Mouse (Mus musculus) heart, embryonic 13.5 days (tissue): ENCODE results near the gene Vav2. TPM values are rescaled to one million over a fixed set of nuclear protein-coding genes. Genes with fewer than 3 reads are reported as not detected.

Experiments used
- ATAC-seq: fragments of 200-750 bp; cut with Nextera tagmentation; 2 replicates; pipeline ENCODE4 v1.8.0; 2017; ENCODE audit warnings: moderate TSS enrichment; ENCODE audit not compliant: insufficient number of reproducible peaks, low FRiP score, low TSS enrichment; ENCODE audit errors: extremely low read depth
- H3K27ac ChIP-seq: fragments of 300-500 bp; sonication (generic); replicated peaks from 2 replicates; pipeline ENCODE4 v1.5.1; 2015; ENCODE audit warnings: moderate library complexity, mild to moderate bottlenecking, inconsistent platforms
- H3K27me3 ChIP-seq: fragments of 300-500 bp; sonication (generic); replicated peaks from 2 replicates; pipeline ENCODE4 v1.6.1; 2015; ENCODE audit warnings: mild to moderate bottlenecking, inconsistent platforms
- H3K36me3 ChIP-seq: fragments of 300-500 bp; sonication (generic); 2 replicates; pipeline ENCODE4 v1.6.1; 2015; ENCODE audit warnings: mild to moderate bottlenecking, inconsistent platforms
- H3K4me1 ChIP-seq: fragments of 300-500 bp; sonication (generic); 2 replicates; pipeline ENCODE4 v1.6.1; 2015; ENCODE audit warnings: inconsistent platforms
- H3K4me2 ChIP-seq: fragments of 300-500 bp; sonication (generic); 2 replicates; pipeline ENCODE4 v1.6.1; 2015; ENCODE audit warnings: inconsistent platforms, mild to moderate bottlenecking, moderate library complexity
- H3K4me3 ChIP-seq: fragments of 300-500 bp; sonication (generic); 2 replicates; pipeline ENCODE4 v1.5.1; 2015; ENCODE audit warnings: moderate library complexity, mild to moderate bottlenecking, inconsistent platforms
- H3K9ac ChIP-seq: fragments of 300-500 bp; sonication (generic); 2 replicates; pipeline ENCODE4 v1.6.1; 2015; ENCODE audit warnings: inconsistent platforms, mild to moderate bottlenecking, moderate library complexity
- H3K9me3 ChIP-seq: fragments of 300-500 bp; sonication (generic); 2 replicates; pipeline ENCODE4 v1.6.1; 2016; ENCODE audit warnings: inconsistent platforms
- WGBS: fragments of 180-500 bp; shearing (Covaris S2); methylation state at CpG from one replicate; pipeline ENCODE4 v1.1.7; 2015; ENCODE audit warnings: mixed read lengths; 5-methylcytosine and 5-hydroxymethylcytosine counted together
- polyA plus RNA-seq: library from polyadenylated mRNA; unstranded; fragments of >200 nt; fragmentation: Nextera tagmentation; extraction: Ambion mirVana; gene quantifications from 2 replicates; pipeline ENCODE4 v1.2.1, GENCODE M21; 2015

The Vav2 gene
- polyA plus RNA-seq, 1 experiment from 2014 or later: 2.7 TPM

DNA sequence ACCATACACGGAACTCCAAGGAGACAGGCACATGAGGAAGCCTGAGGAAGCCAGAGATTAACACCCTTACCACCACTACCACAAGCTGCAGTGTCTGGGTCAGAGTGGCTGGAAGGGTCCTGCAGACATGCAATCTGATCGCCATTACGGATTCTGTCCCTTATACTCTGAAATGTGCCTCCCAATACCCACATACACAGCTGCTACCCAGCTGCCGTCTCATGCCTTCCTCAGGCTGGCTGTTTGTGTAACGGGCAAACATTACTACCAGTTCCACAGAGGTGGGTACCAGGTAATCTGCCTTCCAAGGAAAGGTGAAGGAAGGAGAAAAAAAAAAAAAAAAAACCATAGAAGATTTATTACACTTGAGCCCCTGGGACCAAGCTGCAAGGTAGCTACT, 110.7 kb downstream of the Vav2 start:
- WGBS: 78% methylated on average over 5 of the region's 5 CpGs
- Histone ChIP-seq H3K9ac (no peak overlapping the region), H3K36me3 (no peaks in the 10 kb centered on the region), H3K4me2 (no peak overlapping the region), H3K9me3 (no peaks in the 10 kb centered on the region), H3K4me3 (no peak overlapping the region), H3K4me1 (peaks cover 26% of the 10 kb centered on the region), H3K27me3 (no peaks in the 10 kb centered on the region), H3K27ac (no peak overlapping the region)
- ATAC-seq: no peak

DNA sequence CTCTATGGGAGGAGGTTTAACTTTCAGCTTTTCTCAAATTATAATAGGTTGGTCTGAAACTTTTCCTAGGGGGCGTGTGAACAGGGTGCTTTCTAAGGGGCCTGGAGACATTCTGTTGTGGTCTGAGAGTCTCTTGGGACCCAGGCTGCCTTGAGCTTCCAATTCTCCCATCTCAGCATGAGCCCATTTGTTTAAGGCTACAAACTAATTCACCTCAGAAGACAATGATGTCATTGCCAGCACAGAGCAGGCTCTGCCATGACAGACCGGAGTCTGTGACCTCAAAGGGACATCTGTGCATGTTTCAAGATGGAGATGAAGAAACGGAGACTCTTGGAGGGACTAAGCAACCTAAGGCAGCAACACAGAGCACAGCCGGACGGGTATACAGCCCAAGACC, 112.6 kb downstream of the Vav2 start:
- ATAC-seq: no peak
- Histone ChIP-seq H3K27ac (no peak overlapping the region), H3K27me3 (no peaks in the 10 kb centered on the region), H3K9me3 (no peaks in the 10 kb centered on the region), H3K4me2 (no peak overlapping the region), H3K9ac (no peak overlapping the region), H3K4me3 (no peak overlapping the region), H3K36me3 (no peaks in the 10 kb centered on the region), H3K4me1 (peaks cover 27% of the 10 kb centered on the region)
- WGBS: 84% methylated on average over 5 of the region's 5 CpGs

DNA sequence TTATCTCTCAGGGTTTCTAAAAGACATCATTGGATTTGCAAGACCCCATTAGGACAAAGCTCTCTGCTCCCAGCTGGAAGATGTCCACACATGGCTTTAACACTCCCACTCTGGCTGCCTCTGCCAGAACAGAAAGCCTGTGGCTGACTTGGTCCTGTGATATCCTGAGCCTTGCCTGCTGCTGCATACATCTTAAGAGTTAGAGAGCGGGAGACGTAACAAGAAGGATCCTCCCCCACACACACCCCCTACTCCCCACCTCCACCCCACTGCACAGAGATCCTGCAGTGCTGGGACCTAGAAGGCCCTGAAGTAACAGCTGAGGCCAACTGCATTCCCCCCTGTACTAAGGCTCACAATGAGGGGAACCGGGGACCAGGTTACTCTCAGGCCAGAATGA, 114.3 kb downstream of the Vav2 start:
- WGBS: 63% methylated on average over 3 of the region's 3 CpGs
- H3K36me3 ChIP-seq: no peaks in the 10 kb centered on the region
- H3K27ac ChIP-seq: no peak overlapping the region
- H3K4me3 ChIP-seq: no peak overlapping the region
- no peaks in the 10 kb centered on the region for H3K27me3 ChIP-seq
- H3K9me3 ChIP-seq: no peaks in the 10 kb centered on the region
- ATAC-seq: no peak
- H3K4me2 ChIP-seq: no peak overlapping the region
- H3K4me1 ChIP-seq: peaks cover 28% of the 10 kb centered on the region
- H3K9ac ChIP-seq: no peak overlapping the region

DNA sequence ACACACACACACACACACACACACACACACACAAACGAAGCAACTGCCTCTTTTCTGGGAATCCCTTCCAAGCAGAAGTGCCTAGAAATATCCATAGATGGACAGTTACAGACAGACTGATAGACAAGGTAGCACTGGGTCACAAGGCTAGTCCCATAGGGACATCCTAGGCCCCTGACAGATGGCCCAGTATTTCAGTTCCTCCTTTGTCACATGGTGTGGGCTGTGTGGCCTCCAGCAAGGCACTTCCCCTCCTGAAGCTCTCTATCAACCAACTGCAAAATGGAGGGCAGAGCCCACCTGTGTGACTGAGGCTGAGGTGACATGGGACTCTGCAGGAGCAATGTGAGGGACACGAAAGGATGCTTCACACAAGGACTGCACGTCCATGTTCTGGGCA, 115.2 kb downstream of the Vav2 start:
- Histone ChIP-seq H3K27ac (no peak overlapping the region), H3K27me3 (no peaks in the 10 kb centered on the region), H3K36me3 (no peaks in the 10 kb centered on the region), H3K9ac (no peak overlapping the region), H3K9me3 (no peaks in the 10 kb centered on the region), H3K4me3 (no peak overlapping the region), H3K4me1 (peaks cover 28% of the 10 kb centered on the region), H3K4me2 (no peak overlapping the region)
- 81% methylated on average over 3 of the region's 3 CpGs for WGBS
- ATAC-seq: no peak

DNA sequence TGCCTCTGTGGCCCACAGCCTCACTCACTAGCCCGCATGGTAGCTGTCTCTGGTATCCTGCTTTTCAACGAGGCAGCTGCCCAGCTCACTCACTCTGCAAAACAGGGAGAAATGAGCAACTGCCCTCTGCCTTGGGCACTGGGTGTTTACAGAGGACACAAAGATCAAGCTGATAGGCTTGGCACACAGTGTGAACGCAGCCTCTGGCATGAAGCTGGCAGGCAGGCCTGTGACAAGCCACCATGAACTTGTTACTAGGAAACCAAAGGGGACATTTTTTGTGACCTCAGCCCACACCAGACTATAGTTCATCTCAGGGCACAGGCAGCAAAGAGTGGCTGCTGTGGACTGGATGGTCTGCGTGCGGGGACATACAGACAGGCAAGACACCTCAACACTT, 115.9 kb downstream of the Vav2 start:
- 78% methylated on average over 5 of the region's 5 CpGs for WGBS
- no peak for ATAC-seq
- H3K36me3 ChIP-seq: no peaks in the 10 kb centered on the region

DNA sequence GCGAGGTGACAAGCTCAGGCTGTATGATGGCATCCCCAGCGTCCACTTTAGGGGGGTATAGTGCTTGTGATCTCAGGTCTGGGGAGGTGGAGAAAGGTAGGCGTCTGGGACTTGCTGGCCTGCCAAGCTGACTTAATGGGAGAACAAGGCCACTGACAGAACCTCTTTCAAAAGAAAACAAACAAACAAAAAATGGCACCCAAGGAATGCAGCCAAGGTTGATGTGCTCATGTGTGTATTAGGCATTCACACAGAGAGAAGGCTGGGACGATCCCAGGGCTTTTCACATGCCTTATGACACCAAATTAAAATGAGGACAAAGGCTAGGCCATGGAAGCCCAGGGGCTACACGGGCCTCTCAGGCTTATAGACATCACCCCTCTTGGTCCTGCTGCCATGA, 116.6 kb downstream of the Vav2 start:
- H3K4me3 ChIP-seq: no peak overlapping the region
- no peak overlapping the region for H3K9ac ChIP-seq
- H3K9me3 ChIP-seq: no peaks in the 10 kb centered on the region
- H3K4me1 ChIP-seq: peaks cover 27% of the 10 kb centered on the region
- ATAC-seq: no peak
- no peaks in the 10 kb centered on the region for H3K36me3 ChIP-seq
- no peak overlapping the region for H3K4me2 ChIP-seq
- no peaks in the 10 kb centered on the region for H3K27me3 ChIP-seq
- 69% methylated on average over 5 of the region's 5 CpGs for WGBS
- no peak overlapping the region for H3K27ac ChIP-seq

More for the DNA sequence above, 115.9 kb downstream of the Vav2 start:
- H3K4me1 ChIP-seq: peaks cover 28% of the 10 kb centered on the region
- H3K27ac ChIP-seq: no peak overlapping the region
- no peak overlapping the region for H3K9ac ChIP-seq
- no peaks in the 10 kb centered on the region for H3K27me3 ChIP-seq
- H3K9me3 ChIP-seq: no peaks in the 10 kb centered on the region
- H3K4me3 ChIP-seq: no peak overlapping the region
- no peak overlapping the region for H3K4me2 ChIP-seq

DNA sequence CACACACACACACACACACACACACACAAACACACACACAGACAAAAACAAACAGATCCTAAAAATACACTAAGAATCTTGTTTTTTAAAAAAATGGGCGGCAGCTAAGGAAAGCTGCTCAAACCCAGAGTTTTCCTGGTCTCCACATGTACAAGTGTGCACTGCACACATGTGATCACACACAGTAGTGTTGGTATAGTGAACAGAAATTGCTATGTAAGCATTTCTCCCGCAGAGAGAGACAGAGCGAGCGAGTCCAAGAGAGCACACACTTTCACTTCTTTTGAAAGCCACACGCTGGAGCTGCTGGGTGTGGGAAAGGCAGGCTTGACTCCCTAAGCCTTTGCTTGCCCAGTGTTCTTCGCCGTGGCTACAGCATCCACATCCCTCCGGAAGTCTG, 120.2 kb downstream of the Vav2 start:
- Histone ChIP-seq H3K27ac (no peak overlapping the region), H3K9ac (no peak overlapping the region), H3K4me1 (peaks cover 20% of the 10 kb centered on the region), H3K9me3 (no peaks in the 10 kb centered on the region), H3K4me2 (no peak overlapping the region), H3K36me3 (no peaks in the 10 kb centered on the region), H3K27me3 (no peaks in the 10 kb centered on the region), H3K4me3 (no peak overlapping the region)
- ATAC-seq: no peak
- 82% methylated on average over 8 of the region's 8 CpGs for WGBS

DNA sequence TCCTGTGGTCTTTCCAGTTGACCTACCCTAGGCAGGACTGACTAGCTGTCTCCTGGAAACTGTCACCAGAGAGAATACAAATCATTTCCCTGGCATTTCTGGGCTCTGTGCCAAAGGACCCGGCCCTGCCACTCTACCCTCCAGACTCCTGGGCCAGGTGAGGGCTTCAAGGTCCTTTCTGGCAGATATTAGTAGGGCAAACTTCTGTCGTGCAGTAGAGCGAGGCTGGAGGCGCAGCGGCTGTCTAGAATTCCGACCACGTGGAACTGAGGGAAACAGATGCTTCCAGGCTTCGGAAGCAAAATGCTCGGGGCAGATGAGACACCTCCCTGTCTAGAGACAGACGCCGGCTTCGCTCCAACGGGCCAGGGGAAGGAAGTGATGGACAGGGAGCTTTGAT, 122.1 kb downstream of the Vav2 start:
- H3K36me3 ChIP-seq: no peaks in the 10 kb centered on the region
- peaks cover 20% of the 10 kb centered on the region for H3K4me1 ChIP-seq
- H3K4me3 ChIP-seq: no peak overlapping the region
- no peak overlapping the region for H3K4me2 ChIP-seq
- 56% methylated on average over 13 of the region's 13 CpGs for WGBS
- no peak overlapping the region for H3K9ac ChIP-seq
- no peaks in the 10 kb centered on the region for H3K9me3 ChIP-seq
- H3K27ac ChIP-seq: no peak overlapping the region
- ATAC-seq: no peak
- no peaks in the 10 kb centered on the region for H3K27me3 ChIP-seq

DNA sequence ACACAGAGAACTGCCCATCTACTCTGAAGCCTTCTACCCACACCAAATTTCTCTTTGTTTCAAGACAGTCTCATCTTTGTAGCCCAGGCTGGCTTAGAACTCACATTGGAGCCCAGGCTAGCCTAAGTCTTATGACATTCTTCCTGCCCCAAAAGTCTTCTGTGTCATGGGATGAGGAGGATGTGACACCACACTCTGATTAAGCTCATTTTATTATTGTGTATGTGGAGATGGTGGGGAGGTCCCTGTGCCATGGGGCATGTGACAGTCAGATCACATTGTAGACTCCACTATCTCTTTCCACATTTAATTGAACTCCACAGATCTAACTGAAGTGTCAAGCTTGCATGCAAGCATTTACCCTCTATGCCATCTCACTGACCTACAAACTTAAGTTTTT, 122.8 kb downstream of the Vav2 start:
- H3K4me1 ChIP-seq: peaks cover 17% of the 10 kb centered on the region
- ATAC-seq: no peak
- H3K4me3 ChIP-seq: no peak overlapping the region
- no peaks in the 10 kb centered on the region for H3K9me3 ChIP-seq
- H3K36me3 ChIP-seq: no peaks in the 10 kb centered on the region
- H3K9ac ChIP-seq: no peak overlapping the region
- no peaks in the 10 kb centered on the region for H3K27me3 ChIP-seq
- no peak overlapping the region for H3K27ac ChIP-seq
- no peak overlapping the region for H3K4me2 ChIP-seq

DNA sequence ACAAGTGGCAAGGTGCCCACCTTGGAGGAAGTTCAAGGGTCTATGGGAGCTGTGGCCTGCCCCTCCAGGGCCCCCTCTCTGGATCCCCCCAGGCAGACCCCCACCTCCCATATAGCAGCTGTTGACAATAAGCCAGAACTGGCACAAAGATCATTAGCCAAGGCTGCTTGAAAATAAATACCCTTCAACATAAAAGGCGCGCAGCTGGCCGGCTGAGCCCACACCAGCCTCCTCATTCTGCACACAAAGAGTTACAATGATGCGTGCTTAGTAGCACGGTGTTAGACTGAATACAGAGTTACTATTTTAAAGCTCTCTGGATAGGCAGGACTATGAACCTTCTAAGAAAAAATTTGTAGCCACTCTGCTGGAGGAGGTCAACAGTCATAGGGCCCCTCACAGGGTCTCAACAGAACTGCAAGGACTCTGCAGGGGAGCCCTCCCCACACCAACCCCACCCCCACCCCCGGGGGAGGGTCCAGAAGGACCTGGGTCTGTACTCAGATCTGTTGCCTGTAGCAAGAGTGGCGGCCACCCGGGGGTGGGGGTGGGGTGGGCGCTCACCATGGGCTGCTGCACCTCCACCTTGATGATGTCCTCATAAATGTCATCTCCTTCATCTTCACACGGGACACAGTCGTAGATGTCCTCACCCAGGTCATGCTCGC, 125.3 kb downstream of the Vav2 start:
- Histone ChIP-seq H3K27me3 (no peaks in the 10 kb centered on the region), H3K4me2 (no peak overlapping the region), H3K36me3 (peaks cover 10% of the 10 kb centered on the region; the same call in 1 of the 2 replicates), H3K27ac (no peak overlapping the region), H3K4me1 (peaks cover 11% of the 10 kb centered on the region), H3K4me3 (no peak overlapping the region), H3K9me3 (no peaks in the 10 kb centered on the region), H3K9ac (no peak overlapping the region)
- no peak for ATAC-seq
- WGBS: 76% methylated on average over 12 of the region's 12 CpGs

DNA sequence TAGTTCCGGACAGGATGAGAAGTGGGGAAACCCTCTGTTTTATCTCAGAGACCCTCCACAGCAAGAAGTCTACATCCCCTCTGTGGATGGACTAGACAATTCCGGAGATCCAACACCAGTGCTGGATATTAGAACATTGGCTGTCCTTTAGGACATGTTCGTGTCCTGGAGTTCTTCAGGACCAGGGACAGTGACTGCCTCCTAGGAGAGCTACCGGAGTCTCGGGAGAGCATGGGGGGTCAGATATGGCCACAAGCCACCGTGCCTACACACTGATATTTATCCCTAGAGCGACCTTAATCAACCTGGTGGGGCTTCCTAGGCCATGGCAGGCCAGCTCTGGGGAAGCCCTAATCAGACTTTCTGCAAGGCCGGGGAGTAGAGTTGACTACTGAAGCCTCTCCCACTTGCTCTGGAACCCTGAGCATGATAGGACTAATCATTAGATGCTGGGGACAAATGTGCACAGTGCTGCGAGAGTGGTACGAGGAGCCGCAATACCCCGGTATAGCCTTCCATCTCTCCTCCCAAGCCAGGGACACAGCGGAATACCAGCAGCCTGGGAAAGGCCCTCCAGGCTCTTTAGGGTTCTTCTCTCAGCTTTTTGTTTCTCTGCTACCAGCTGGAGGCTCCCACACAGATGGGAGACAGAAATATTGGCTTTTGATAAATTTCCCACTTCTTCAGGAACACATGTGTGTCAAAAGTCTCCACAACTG, 125.9 kb downstream of the Vav2 start:
- Histone ChIP-seq H3K4me3 (no peak overlapping the region), H3K9me3 (no peaks in the 10 kb centered on the region), H3K9ac (no peak overlapping the region), H3K27ac (no peak overlapping the region), H3K36me3 (peaks cover 10% of the 10 kb centered on the region; the same call in 1 of the 2 replicates), H3K27me3 (no peaks in the 10 kb centered on the region), H3K4me2 (no peak overlapping the region), H3K4me1 (peaks cover 11% of the 10 kb centered on the region)
- 65% methylated on average over 13 of the region's 13 CpGs for WGBS
- ATAC-seq: no peak
